13 mouse cellular contexts compared by ENCODE assay signal in the genomic region with DNA sequence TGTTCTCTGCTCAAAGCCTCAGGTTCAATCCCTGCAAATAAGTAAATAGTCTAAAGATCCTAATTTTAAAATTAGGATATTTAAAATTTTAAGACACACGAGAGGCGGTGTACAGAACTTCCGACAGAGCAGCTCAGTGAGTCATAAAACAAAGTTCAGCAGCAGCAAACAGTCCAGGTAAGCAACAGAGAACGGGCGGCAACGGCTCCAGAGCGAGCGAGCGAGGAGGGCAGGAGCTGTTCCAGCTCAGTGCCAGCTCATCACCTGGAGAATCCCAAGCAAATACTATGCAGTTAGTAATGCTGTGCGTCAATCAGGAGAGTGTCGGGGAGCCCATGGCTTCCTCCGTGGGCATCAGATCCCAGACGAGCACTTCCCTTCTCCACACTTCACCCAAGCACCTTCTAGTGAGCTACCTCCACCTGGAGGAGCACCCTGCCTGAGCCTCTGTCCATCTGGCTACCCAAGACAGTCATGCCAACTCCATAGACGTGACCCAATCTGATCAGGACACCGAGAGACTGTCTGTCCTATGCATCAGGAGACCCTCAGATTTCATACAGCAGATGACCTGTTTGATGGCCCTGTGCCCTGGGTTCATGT. TPM values are rescaled to one million over a fixed set of nuclear protein-coding genes. Genes with fewer than 3 reads are reported as not detected.
DNase-seq lines count a peak whose midpoint lies in the region; ATAC-seq and TF ChIP-seq lines count a peak whose summit lies in the region.
"Had no signal": no experiment of that assay in that cellular context is flagged by ENCODE, and none has a peak within 500 bp of the region (broad histone marks: within the 10 kb centered on the region; RNA-seq: fewer than 3 reads in every experiment).

No protein-coding gene starts in this region.

- H3K4me3 ChIP-seq in forebrain, embryonic 10.5 days, result no peak overlapping the region
- no peak overlapping the region for H3K4me3 ChIP-seq in forebrain, embryonic 11.5 days (ENCODE audit: low read depth, low read length)
- H3K4me3 ChIP-seq in layer of hippocampus, adult 2 months, result no peak overlapping the region
- H3K4me3 ChIP-seq in brown adipose tissue, adult 24 weeks (ENCODE audit: insufficient read depth, low read depth, low read length), result no peak overlapping the region
- H3K4me3 ChIP-seq in intestine, postnatal 0 days (ENCODE audit: low read depth, low read length), result no peak overlapping the region
- H3K4me3 ChIP-seq: limb, embryonic 12.5 days had no signal

- H3K36me3 ChIP-seq in forebrain, embryonic 10.5 days (replicated peaks), result peaks cover under 1% of the 10 kb centered on the region
- no peaks in the 10 kb centered on the region for H3K36me3 ChIP-seq in forebrain, embryonic 11.5 days (ENCODE audit: control insufficient read depth, insufficient read depth, low read length)
- no peaks in the 10 kb centered on the region for H3K36me3 ChIP-seq in intestine, postnatal 0 days (ENCODE audit: control insufficient read depth, insufficient read depth)
- H3K36me3 ChIP-seq: limb, embryonic 12.5 days had no signal

- H3K9ac ChIP-seq in forebrain, embryonic 11.5 days (ENCODE audit: low read length), result no peak overlapping the region
- H3K9ac ChIP-seq in intestine, postnatal 0 days (ENCODE audit: low read depth, low read length), result no peak overlapping the region
- H3K9ac ChIP-seq: limb, embryonic 12.5 days had no signal

- H3K4me1 ChIP-seq in forebrain, embryonic 10.5 days, result peaks cover 93% of the 10 kb centered on the region
- no peaks in the 10 kb centered on the region; the same call in 1 of the 2 replicates for H3K4me1 ChIP-seq in forebrain, embryonic 11.5 days (replicated peaks; ENCODE audit: control insufficient read depth, insufficient read depth, low read length)
- peaks cover 84% of the 10 kb centered on the region for H3K4me1 ChIP-seq in brown adipose tissue, adult 24 weeks (ENCODE audit: control insufficient read depth, insufficient read depth, insufficient read length, low read length)
- peaks cover 55% of the 10 kb centered on the region for H3K4me1 ChIP-seq in intestine, postnatal 0 days (replicated peaks; ENCODE audit: control insufficient read depth, insufficient read depth, low read length)

- no peak for DNase-seq in forebrain, embryonic 10.5 days (ENCODE audit: extremely low spot score, low spot score)
- DNase-seq in forebrain, embryonic 11.5 days (ENCODE audit: low spot score), result no peak
- no peak for DNase-seq in layer of hippocampus, adult 2 months (ENCODE audit: low spot score in 2 of 2)
- DNase-seq in layer of hippocampus, postnatal 25 days (ENCODE audit: extremely low spot score in 1 of 2, low spot score in 1 of 2), result no peak
- no peak for DNase-seq in frontal cortex, postnatal 14 days (ENCODE audit: low spot score in 2 of 2)
- DNase-seq: adrenal gland, postnatal 25 days; heart, postnatal 14 days; kidney, adult 11 months; right cerebral cortex, postnatal 4 days had no signal

- TF ChIP-seq CTCF in layer of hippocampus, adult 2 months (conservative IDR thresholded peaks at IDR 0.05), result no peak
- TF ChIP-seq CTCF in intestine, postnatal 0 days (IDR thresholded peaks at IDR 0.05; ENCODE audit: low read depth), result no peak

- no peaks in the 10 kb centered on the region for H3K27me3 ChIP-seq in forebrain, embryonic 10.5 days (ENCODE audit: poor library complexity, severe bottlenecking)
- no peaks in the 10 kb centered on the region for H3K27me3 ChIP-seq in forebrain, embryonic 11.5 days (ENCODE audit: control insufficient read depth, insufficient read depth, low read length)
- no peaks in the 10 kb centered on the region for H3K27me3 ChIP-seq in intestine, postnatal 0 days (replicated peaks; ENCODE audit: control insufficient read depth, insufficient read depth, low read length)
- H3K27me3 ChIP-seq: limb, embryonic 12.5 days had no signal

- H3K4me2 ChIP-seq in forebrain, embryonic 11.5 days (ENCODE audit: low read depth, low read length, severe bottlenecking), result no peak overlapping the region
- H3K4me2 ChIP-seq in intestine, postnatal 0 days (replicated peaks; ENCODE audit: low read depth), result peak overlapping the region; percentile 9; the same call in 1 of the 2 replicates
- H3K4me2 ChIP-seq: limb, embryonic 12.5 days had no signal

- no peaks in the 10 kb centered on the region for H3K9me3 ChIP-seq in forebrain, embryonic 10.5 days
- no peaks in the 10 kb centered on the region for H3K9me3 ChIP-seq in forebrain, embryonic 11.5 days (ENCODE audit: control insufficient read depth, low read length)
- H3K9me3 ChIP-seq in intestine, postnatal 0 days (ENCODE audit: control insufficient read depth), result no peaks in the 10 kb centered on the region
- H3K9me3 ChIP-seq: limb, embryonic 12.5 days had no signal

- ATAC-seq in forebrain, embryonic 11.5 days (replicated peaks; ENCODE audit: low FRiP score), result no peak
- no peak for ATAC-seq in intestine, postnatal 0 days
- no peak for ATAC-seq in erythroblast, adult 5-6 weeks (replicated peaks; ENCODE audit: low FRiP score, poor library complexity, severe bottlenecking)

- peak overlapping the region; percentile 40; the same call in 1 of the 2 replicates for H3K27ac ChIP-seq in forebrain, embryonic 10.5 days
- H3K27ac ChIP-seq in forebrain, embryonic 11.5 days (ENCODE audit: low read depth, low read length), result no peak overlapping the region
- peak overlapping the region; percentile 77; the same call in 1 of the 2 replicates for H3K27ac ChIP-seq in layer of hippocampus, adult 2 months
- peak overlapping the region; percentile 94 for H3K27ac ChIP-seq in brown adipose tissue, adult 24 weeks (replicated peaks; ENCODE audit: low read depth, low read length)
- peak overlapping the region; percentile 31 for H3K27ac ChIP-seq in intestine, postnatal 0 days (ENCODE audit: low read depth, low read length)
- H3K27ac ChIP-seq: limb, embryonic 12.5 days had no signal

- WGBS in forebrain, embryonic 10.5 days, result 89% methylated on average over 15 of the region's 15 CpGs
- WGBS in forebrain, embryonic 11.5 days, result 86% methylated on average over 15 of the region's 15 CpGs
- WGBS in intestine, postnatal 0 days, result 35% methylated on average over 15 of the region's 15 CpGs

RNA-seq across cellular contexts. Expression of a gene that starts 23.3 kb away (rescaled TPM):
- 35.6 and 36.8 TPM in 2 replicates for polyA plus RNA-seq in forebrain, embryonic 10.5 days (2016; fragmentation: Nextera tagmentation; extraction: Ambion mirVana)
- 32.0 and 37.4 TPM in 2 replicates for polyA plus RNA-seq in forebrain, embryonic 11.5 days (2014; fragmentation: Nextera tagmentation; extraction: Ambion mirVana)
- total RNA-seq in layer of hippocampus, adult 2 months (2021), result 10 to 100 TPM; 88.3 to 96.3 TPM
- total RNA-seq in layer of hippocampus, postnatal 25 days (2021), result 10 to 100 TPM; 75.0 to 90.2 TPM
- 36.0 and 59.3 TPM in 2 replicates for polyA plus RNA-seq in brown adipose tissue, adult 24 weeks (2012; ENCODE audit: insufficient read depth, insufficient read length, missing spikeins)
- polyA plus RNA-seq in intestine, postnatal 0 days (2015; fragmentation: Nextera tagmentation; extraction: Ambion mirVana), result 25.7 and 27.7 TPM in 2 replicates
- total RNA-seq in erythroblast, adult 5-6 weeks (2015; ENCODE audit: low replicate concordance), result 105 and 110 TPM in 2 replicates
- 158 and 246 TPM in 2 replicates for total RNA-seq in erythroblast, adult 5-6 weeks (2017; ENCODE audit: low replicate concordance)
